Mouse (Mus musculus): ENCODE data around the gene 4933427I04Rik.

4933427I04Rik gene

DNA sequence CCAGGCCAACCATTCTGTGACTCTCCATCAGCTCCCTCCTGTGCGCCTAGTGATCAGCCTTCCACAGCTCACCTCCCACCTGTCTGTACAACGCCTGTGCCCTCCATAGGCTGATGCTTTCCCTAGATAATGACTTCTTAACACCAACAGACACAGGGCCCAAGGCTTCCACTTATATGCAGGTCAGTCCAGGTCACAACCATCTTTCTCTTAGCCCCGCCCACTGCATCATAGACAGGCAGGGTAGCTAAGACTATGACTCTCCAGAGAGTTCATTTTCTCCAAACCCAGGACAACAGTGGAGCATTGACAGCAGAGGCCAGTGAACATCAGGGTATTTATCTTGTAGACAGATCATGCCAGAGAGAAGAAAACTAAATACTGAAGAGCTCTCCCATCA lies at the start of gene 4933427I04Rik:
Gene 4933427I04Rik (plus strand): TSS at position 301 of the 400 bp plus-strand sequence.
- no peak for DNase-seq (ENCODE audit: low spot score)

DNA sequence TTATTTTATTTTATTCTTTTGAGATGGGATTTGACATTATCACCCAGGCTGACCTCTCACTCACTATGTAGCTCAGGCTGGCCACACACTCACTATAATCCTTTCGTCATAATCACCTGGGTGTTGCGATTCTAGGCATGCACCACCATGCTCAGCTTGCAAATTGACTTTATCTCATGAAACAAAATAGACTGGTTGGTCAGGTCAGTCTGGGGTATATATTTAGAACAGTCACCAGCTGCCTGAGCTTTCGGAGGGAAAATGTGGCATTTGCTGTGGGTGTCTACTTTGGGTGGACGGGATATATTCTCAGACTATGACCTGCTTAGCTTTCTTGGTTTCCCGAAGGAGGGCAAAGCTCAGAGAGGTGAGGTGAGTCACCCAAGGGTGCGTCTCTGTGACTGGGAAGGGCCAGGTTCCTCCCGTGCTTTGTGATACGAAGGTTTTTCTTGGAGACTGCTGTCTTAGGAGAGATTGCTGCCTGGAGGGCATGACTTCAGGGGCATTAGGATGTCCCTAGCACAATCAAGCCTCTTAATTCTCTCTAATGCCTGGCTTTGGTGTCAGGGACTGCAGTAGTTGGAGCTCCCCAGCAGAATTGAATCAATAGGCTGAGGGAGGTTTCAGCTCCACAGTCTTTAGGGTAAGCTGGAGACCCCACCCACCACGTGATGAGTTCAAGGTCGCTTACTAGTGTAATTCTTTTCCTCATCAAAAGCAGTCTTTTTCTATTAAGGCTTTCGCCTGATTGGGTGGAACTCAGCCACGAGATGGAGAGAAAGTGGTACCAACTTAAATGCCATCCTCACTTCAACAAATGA lies 48.8 kb upstream of the 4933427I04Rik start:
- no peak for DNase-seq (ENCODE audit: low spot score)

DNA sequence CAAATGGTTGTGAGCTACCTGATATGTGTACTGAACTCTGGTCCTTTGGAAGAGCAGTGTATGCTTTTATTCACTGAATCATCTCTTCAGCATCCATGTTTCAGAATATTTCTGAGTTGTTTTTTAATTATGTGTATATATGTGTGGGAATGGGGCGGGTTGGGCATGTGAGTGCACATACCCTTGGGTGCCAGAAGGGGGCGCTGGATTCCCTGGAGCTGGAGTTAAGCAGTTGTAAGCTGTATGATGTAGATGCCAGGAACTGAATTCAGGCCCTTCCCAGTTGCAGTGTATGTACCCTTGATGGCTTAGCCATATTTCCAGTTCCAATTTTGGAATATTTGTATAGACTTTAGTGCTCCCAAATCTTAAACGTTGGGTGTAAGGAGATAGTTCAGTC lies 47.0 kb upstream of the 4933427I04Rik start:
- no peak for DNase-seq (ENCODE audit: low spot score)

DNA sequence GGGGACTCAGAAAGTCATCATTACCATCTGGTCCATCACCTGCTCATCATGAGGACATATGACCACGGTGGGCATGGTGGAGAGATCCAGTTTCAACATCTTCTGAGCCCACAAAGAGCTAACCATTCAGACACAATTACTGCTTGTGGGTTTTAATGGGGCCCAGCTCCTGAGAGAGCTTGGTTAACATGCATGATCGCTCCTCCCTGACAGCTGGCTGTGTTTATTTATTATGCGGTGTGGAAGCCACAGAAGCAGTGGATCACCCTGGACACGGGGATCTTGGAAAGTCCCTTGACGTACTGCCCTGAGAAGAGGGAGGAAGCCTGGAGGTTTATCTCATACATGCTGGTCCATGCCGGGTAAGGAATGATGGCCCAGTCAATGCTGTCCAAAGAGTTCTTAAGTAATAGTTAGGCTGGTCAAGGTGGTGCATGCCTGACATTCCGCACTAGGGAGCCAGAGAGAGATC lies 45.4 kb upstream of the 4933427I04Rik start:
- DNase-seq (ENCODE audit: low spot score), result no peak

DNA sequence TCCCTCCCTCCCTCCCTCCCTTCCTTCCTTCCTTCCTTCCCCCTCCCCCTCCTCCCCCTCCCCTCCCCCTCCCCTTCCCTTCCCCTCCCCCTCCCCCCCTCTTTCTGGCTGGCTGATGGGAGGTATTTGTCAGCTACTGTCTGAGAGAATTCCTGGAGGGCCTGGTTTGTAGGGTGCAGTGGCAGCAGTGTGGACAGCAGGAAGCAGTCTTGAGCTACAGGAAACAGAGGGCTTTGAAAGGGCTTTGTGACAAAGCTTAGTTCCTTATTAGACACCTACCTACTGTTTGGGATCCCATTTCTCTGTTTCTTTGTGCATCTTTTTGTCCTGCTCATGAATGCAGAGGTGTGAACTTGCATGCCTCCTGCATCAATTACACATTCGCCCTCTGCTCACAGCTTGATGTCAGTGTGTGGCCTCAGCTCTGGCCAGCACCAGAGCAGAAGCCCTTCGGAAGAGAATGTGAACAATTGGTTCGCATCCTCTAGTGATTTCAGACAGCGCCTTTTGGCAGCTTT lies 40.3 kb upstream of the 4933427I04Rik start:
- DNase-seq (ENCODE audit: low spot score), result peak; percentile 6

DNA sequence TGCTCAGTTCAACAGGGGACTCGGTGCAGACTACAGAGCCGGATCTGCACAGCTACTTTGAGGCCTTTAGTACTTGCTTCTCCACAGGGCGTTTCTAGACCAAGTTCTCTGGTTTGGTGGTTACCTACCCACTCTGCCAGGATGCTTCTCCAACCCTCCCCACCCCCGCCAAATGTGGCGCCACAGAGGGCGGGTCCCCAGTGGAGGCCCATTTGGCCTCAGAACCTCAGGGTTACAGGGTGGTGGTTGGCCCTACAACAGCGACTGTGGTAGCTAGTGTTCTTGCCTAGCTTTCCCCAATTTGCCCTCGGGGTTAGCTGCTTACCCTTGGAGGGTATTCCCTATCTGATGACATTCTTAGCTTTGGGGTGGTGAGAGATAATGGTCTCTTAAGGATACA lies 17.4 kb upstream of the 4933427I04Rik start:
- no peak for DNase-seq (ENCODE audit: low spot score)

DNA sequence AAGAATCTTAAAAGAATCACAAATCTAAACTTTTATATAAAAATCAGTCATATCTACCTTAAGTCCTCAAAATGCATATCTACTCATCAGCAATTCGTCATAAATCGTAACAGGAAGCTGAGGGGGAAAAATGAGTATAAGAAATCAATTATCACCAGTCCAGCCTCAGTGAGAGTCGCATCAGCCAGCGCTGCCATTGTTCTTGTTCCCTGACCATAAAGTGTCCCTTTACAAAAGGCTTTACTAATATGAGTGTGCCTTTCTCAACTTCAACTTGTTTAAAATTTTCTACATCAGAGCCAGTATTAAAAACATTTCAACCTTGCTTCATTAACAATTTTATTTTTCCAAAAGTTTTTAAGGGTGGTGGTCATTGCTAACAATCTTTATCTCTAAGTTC lies 2.6 kb upstream of the 4933427I04Rik start:
- DNase-seq (ENCODE audit: low spot score), result no peak

DNA sequence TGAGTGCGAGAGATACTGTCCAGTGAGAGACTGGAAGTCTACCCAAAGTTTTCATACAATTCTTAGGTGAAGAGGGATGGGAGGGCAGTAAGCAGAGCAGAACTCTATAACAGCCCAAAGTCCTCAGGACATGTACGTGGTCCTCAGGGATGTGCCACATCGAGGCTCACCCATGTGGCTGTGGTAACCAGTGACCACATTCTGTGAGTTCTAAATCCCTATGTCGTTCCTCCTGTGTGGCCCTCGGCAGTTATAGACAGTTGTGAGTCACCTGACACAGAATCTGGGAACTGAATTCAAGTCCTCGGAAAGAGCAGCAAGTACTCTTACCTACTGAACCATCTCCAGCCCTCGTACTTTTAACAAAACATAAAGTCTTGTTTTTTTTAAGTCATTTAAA lies 1.4 kb upstream of the 4933427I04Rik start:
- DNase-seq (ENCODE audit: low spot score), result no peak

DNA sequence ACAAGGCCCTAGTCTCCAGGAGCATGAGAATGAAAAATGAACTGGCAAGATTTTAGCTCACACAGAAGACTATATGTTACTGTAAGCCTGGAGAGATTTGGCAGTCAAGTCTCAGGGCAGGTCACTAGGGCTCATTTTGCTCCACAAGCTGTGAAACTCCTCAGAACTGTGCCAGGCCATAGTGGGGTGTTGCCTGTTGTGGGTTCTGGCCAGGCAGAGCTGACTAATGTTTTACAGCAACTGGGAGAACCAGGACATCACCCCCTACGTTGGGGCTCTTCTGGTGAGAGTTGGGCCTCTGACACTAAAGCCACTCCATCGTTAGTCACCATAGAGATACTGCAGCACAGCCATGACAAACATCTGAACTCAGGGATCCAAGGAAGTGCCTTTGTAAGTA lies 324 bp downstream of the 4933427I04Rik start:
- no peak for DNase-seq (ENCODE audit: low spot score)

DNA sequence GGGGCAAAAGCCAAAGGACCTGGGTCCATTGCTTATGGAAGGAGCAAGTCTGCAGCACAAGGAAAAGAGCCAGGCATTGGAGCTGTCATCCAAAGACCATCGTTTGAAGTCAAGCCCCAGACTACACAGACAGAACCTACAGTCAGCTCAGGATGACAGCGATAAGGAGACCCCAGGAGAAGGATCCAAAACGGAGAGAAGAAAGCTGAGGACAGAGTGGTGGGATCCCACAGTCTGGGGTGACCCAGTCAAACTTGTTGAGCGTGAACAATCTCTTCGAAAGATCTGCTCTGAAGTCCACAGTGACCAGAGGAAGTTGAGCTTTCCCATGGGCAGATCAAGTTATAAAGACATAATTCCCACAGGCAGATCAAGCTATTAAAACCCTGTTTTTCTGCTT lies 1.1 kb downstream of the 4933427I04Rik start:
- no peak for DNase-seq (ENCODE audit: low spot score)

DNA sequence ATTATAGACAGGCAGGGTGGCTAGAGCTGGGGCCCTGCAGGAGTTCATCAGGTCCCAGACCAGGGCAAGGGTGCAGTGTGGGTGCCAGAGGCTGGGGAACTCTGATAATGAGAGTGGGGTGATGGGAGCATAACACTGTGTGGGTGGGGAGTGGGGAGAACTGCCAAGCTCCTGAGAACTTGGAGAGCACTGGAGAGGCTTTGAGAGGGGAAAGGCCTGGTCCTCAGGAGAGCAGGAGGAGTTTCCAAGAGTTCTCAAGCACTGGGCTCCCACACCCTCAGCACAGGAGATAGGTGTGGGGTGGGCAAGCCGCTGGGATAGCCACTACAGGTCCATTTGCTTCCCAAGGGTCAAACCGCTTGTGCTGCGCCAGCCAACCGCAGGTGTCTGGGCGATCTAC lies 34.2 kb downstream of the 4933427I04Rik start:
- no peak for DNase-seq (ENCODE audit: low spot score)

DNA sequence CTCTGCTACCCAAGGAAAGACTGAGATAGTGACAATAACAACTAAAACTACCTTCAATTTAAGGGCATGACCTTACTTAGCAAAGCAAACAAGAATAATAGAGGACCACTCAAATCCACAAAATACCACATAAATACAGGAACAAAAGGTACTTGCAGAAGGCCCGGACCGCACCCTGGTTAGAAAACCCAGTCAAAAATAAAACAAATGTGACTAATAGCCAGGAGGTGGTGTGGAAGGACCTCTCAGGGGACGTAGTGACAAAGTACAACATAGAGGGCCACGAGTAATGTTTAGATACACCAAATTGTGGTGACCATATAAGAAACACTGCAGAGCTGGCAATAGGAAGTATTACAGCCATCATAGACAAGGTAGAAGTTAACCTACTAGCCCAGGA lies 34.8 kb downstream of the 4933427I04Rik start:
- no peak for DNase-seq (ENCODE audit: low spot score)

DNA sequence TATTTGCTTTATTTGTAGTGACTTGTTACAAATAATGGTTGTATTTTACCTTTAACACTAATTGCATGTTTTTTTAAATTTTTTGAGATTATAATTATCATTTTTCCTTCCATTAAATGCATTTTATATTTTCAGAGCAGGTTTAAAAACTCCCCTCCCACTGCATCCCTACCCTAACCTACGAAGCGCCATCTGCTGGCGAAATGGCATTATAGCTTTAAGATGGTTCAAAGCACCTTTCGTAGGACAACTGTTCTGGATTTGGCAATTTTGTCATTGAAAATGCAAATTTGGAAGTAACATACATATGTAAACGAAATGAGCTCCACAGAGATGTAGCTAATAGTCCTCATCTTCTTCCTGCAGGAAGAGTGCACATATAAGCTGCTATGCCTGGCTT lies 39.2 kb downstream of the 4933427I04Rik start:
- peak; percentile 26 for DNase-seq (ENCODE audit: low spot score)

DNA sequence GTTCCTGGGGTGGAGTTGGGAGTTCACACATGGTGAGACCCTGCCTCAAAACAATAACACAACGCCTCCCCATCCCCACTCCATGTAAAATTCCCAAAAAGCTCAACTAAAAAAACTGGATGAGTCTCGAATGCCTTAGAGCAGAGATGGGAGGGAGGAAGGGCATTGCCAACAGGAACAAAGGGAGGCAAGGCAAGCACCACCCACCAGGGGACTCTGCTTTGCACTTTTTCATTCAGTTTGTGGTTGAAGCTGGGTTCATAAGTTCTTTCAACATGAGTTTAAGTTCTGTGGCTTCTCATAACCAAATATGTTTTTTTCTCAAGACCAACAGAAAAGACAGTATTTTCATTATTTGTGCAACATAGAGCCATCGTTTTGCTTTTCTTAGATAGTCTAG lies 44.0 kb downstream of the 4933427I04Rik start:
- peak; percentile 12 for DNase-seq (ENCODE audit: low spot score)

DNA sequence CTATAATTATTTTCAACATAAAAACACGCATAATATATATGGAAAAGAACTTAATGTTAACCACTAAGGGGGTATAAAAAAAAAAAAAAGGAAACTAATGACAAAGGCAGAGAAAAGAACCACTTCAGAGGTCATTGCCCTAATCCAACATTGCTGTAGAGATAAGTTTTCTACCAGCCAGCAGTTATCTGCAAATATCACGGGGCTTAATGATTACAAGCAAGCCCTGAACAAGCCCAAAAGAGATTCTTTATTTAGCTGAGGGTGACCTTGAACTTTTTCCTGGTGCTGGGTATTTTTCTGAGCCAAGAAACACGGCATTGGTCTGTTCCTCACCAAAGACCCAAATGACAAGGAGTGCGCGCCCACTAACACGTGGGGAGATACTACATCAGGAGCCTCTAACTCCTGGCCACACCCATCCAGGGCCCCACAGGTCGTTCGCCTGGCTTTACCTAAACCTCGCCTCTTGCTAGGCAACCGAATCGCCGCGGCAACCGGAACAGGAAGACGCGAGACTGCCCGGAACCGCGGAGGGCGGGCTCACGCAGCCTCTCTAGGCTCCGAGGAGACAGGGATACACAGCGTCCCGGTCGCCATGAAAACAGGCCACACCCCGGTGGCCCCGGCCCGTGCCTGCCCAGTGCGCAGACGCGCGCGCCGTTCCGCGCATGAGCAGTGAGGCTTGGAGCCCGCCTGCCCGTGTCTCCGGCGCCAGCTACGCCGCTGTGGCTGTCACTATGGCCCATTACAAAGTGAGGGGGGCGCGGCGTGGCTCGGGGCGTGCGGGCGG lies 45.0 kb downstream of the 4933427I04Rik start, which contains the start of gene Mycbp:
Gene Mycbp (plus strand): TSS at position 500 of the 793 bp plus-strand sequence.
- peak; percentile 96 for DNase-seq (ENCODE audit: low spot score)

DNA sequence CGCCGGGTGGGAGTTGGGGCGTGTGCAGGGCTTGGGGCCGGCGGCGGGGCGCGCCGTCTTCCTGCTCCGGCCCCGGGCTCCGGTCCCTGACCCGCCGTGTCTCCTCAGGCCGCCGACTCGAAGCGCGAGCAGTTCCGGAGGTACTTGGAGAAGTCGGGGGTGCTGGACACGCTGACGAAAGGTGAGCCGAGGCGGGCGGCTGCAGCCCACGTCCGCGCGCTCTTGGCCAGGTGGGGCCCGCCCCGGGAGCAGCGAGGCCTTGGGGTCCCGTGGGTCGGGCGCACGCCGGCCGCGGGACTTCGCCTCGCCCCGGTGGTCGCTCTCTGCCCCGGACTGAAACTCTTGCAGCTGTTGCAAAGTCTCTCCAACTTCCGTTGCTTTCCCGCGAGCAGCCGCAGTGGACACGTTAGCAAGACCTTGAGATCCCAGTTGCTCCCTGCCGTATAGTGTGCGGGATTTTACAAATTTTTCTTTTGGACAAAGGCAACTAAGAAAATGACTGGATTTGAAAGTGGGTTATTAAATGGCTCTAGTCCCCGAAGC lies 45.7 kb downstream of the 4933427I04Rik start:
- DNase-seq (ENCODE audit: low spot score), result no peak

DNA sequence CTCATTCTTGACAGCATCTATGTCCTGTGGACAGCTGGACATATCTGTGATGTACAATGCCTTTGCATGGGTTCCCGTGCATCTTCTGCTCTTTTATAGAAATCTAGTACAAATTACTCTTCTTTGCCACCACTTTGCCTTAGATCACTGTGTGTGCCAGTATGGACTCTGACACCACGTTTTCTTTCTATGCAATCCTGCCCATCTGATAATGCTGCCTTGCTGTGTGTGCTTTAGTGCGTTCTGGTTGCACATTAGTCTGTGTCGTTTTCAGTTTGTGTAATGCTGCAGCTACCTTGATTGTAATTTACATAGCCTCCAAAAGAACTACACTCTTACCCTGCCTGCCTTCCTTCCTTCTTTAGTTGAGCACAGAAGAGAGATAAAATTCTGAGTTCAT lies 52.0 kb downstream of the 4933427I04Rik start:
- no peak for DNase-seq (ENCODE audit: low spot score)

DNA sequence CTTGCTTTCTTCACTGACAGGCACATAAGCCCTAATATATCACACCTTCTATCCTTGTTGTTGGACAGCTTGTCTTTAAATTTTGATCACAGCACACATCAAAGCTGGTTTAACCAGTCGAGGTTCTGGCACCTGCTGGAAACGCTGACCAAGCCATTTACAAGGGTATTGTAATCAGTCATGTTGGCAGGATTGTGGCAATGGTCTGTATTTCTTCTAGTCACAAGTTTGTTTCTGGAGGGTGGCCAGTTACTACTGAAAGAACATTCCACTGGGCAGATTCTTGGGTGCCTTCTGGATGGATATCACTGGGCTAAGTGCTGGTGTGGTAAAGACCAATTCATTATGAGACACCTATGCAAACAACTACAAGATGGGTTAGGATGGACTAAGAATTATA lies 53.0 kb downstream of the 4933427I04Rik start:
- DNase-seq (ENCODE audit: low spot score), result no peak
